Mouse (Mus musculus) hindbrain, embryonic 14.5 days (tissue): ENCODE measurements around the gene Hivep2. TPM values are rescaled to one million over a fixed set of nuclear protein-coding genes. Genes with fewer than 3 reads are reported as not detected.

ENCODE experiments used
- ATAC-seq: fragments of 200-750 bp; cut with Nextera tagmentation; 2 replicates; pipeline ENCODE4 v1.8.0; 2017; ENCODE audit warnings: moderate number of reproducible peaks, mild to moderate bottlenecking, moderate TSS enrichment, moderate library complexity; ENCODE audit not compliant: low FRiP score
- DNase-seq: peaks from one replicate; pipeline ENCODE4 v3.0.0-alpha.2; 2015; ENCODE audit warnings: low spot score
- H3K27ac ChIP-seq: fragments of 300-500 bp; sonication (generic); 2 replicates; pipeline ENCODE4 v1.5.1; 2014; ENCODE audit warnings: mild to moderate bottlenecking, moderate library complexity
- H3K27me3 ChIP-seq: fragments of 300-500 bp; sonication (generic); 2 replicates; pipeline ENCODE4 v1.6.1; 2014; ENCODE audit warnings: mild to moderate bottlenecking, low read length, mixed read lengths; ENCODE audit not compliant: control insufficient read depth, insufficient read depth
- H3K36me3 ChIP-seq: fragments of 300-500 bp; sonication (generic); replicated peaks from 2 replicates; pipeline ENCODE4 v1.6.1; 2014; ENCODE audit not compliant: control insufficient read depth, insufficient read depth
- H3K4me1 ChIP-seq: fragments of 300-500 bp; sonication (generic); replicated peaks from 2 replicates; pipeline ENCODE4 v1.6.1; 2014; ENCODE audit warnings: antibody characterized with exemption, low read length, mixed read lengths; ENCODE audit not compliant: control insufficient read depth, insufficient read depth
- H3K4me2 ChIP-seq: fragments of 300-500 bp; sonication (generic); replicated peaks from 2 replicates; pipeline ENCODE4 v1.6.1; 2014; ENCODE audit warnings: mild to moderate bottlenecking, moderate library complexity
- H3K4me3 ChIP-seq: fragments of 300-500 bp; sonication (generic); replicated peaks from 2 replicates; pipeline ENCODE4 v1.5.1; 2014; ENCODE audit warnings: mild to moderate bottlenecking, low read length
- H3K9ac ChIP-seq: fragments of 300-500 bp; sonication (generic); 2 replicates; pipeline ENCODE4 v1.6.1; 2014
- H3K9me3 ChIP-seq: fragments of 300-500 bp; sonication (generic); 2 replicates; pipeline ENCODE4 v1.6.1; 2016; ENCODE audit warnings: low read length; ENCODE audit not compliant: control insufficient read depth
- WGBS: fragments of 180-500 bp; shearing (Covaris S2); extraction: QIAGEN DNeasy Blood & Tissue Kit; methylation state at CpG from one replicate; pipeline ENCODE4 v1.1.7; 2014; 5-methylcytosine and 5-hydroxymethylcytosine counted together
- polyA plus RNA-seq: library from polyadenylated mRNA; unstranded; fragments of >200 nt; fragmentation: Nextera tagmentation; extraction: Ambion mirVana; gene quantifications from 2 replicates; pipeline ENCODE4 v1.2.1, GENCODE M21; 2014

Gene Hivep2
- polyA plus RNA-seq, 1 experiment from 2014 or later: 17.0 TPM

GRCm38 (mm10) chr10:13946498-13946897, 19.4 kb upstream of the Hivep2 start:
- no peak for DNase-seq
- Histone ChIP-seq H3K27me3 (no peaks in the 10 kb centered on the region), H3K27ac (no peak overlapping the region), H3K4me1 (no peaks in the 10 kb centered on the region), H3K9ac (no peak overlapping the region), H3K9me3 (no peaks in the 10 kb centered on the region), H3K4me2 (no peak overlapping the region), H3K36me3 (no peaks in the 10 kb centered on the region), H3K4me3 (no peak overlapping the region)
- no peak for ATAC-seq
- WGBS: 69% methylated on average over 7 of the region's 7 CpGs

- ATAC-seq (no peak), DNase-seq (no peak)
- Histone ChIP-seq H3K36me3 (no peaks in the 10 kb centered on the region), H3K9ac (no peak overlapping the region), H3K4me1 (no peaks in the 10 kb centered on the region), H3K9me3 (no peaks in the 10 kb centered on the region), H3K4me3 (no peak overlapping the region), H3K27ac (no peak overlapping the region), H3K27me3 (no peaks in the 10 kb centered on the region), H3K4me2 (no peak overlapping the region)
- 69% methylated on average over 2 of the region's 2 CpGs for WGBS
These were observed 2.9 kb upstream of the Hivep2 start for GRCm38 (mm10) chr10:13962965-13963364.

- Histone ChIP-seq H3K27ac (no peak overlapping the region), H3K9ac (peak overlapping the region; percentile 73; the same call in 1 of the 2 replicates), H3K4me1 (no peaks in the 10 kb centered on the region; the same call in 1 of the 2 replicates), H3K36me3 (no peaks in the 10 kb centered on the region), H3K27me3 (no peaks in the 10 kb centered on the region), H3K9me3 (no peaks in the 10 kb centered on the region), H3K4me2 (peak overlapping the region; percentile 100), H3K4me3 (peak overlapping the region; percentile 53)
- DNase-seq: no peak
- WGBS: 10% methylated on average over 8 of the region's 8 CpGs
- no peak for ATAC-seq
These were observed 1.9 kb upstream of the Hivep2 start for GRCm38 (mm10) chr10:13963908-13964500.

- no peaks in the 10 kb centered on the region for H3K9me3 ChIP-seq
- H3K4me1 ChIP-seq: no peaks in the 10 kb centered on the region; the same call in 1 of the 2 replicates
- peak overlapping the region; percentile 100 for H3K4me2 ChIP-seq
- peak overlapping the region; percentile 93 for H3K27ac ChIP-seq
- H3K9ac ChIP-seq: peak overlapping the region; percentile 73
- H3K36me3 ChIP-seq: no peaks in the 10 kb centered on the region
- peak overlapping the region; percentile 53 for H3K4me3 ChIP-seq
- DNase-seq: peak; percentile 61
- H3K27me3 ChIP-seq: no peaks in the 10 kb centered on the region
- WGBS: under 1% methylated on average over 64 of the region's 65 CpGs
- peak; percentile 11; the same call in 1 of the 2 replicates for ATAC-seq
These were observed 1.2 kb upstream of the Hivep2 start for GRCm38 (mm10) chr10:13964501-13965281.

- H3K4me3 ChIP-seq: peak overlapping the region; percentile 53
- H3K27ac ChIP-seq: peak overlapping the region; percentile 93
- no peaks in the 10 kb centered on the region for H3K27me3 ChIP-seq
- peak; percentile 73 for ATAC-seq
- no peaks in the 10 kb centered on the region for H3K9me3 ChIP-seq
- peak; percentile 78 for DNase-seq
- H3K4me2 ChIP-seq: peak overlapping the region; percentile 100
- H3K9ac ChIP-seq: peak overlapping the region; percentile 73
- under 1% methylated on average over 44 of the region's 54 CpGs for WGBS
- no peaks in the 10 kb centered on the region; the same call in 1 of the 2 replicates for H3K4me1 ChIP-seq
- no peaks in the 10 kb centered on the region for H3K36me3 ChIP-seq
These were observed 430 bp upstream of the Hivep2 start for GRCm38 (mm10) chr10:13965316-13965973.

- peak overlapping the region; percentile 73 for H3K9ac ChIP-seq
- H3K4me1 ChIP-seq: no peaks in the 10 kb centered on the region; the same call in 1 of the 2 replicates
- WGBS: 0% methylated on average over 56 of the region's 66 CpGs
- H3K36me3 ChIP-seq: no peaks in the 10 kb centered on the region
- H3K9me3 ChIP-seq: no peaks in the 10 kb centered on the region
- ATAC-seq (peak; percentile 53), DNase-seq (peak; percentile 69)
- peak overlapping the region; percentile 53 for H3K4me3 ChIP-seq
- peak overlapping the region; percentile 100 for H3K4me2 ChIP-seq
- H3K27me3 ChIP-seq: no peaks in the 10 kb centered on the region
- peak overlapping the region; percentile 93 for H3K27ac ChIP-seq
These were observed 1.1 kb downstream of the Hivep2 start for GRCm38 (mm10) chr10:13966830-13967450.

GRCm38 (mm10) chr10:13967451-13968233, 1.8 kb downstream of the Hivep2 start:
- Histone ChIP-seq H3K4me3 (peak overlapping the region; percentile 53), H3K27ac (peak overlapping the region; percentile 93), H3K27me3 (no peaks in the 10 kb centered on the region), H3K9me3 (no peaks in the 10 kb centered on the region), H3K4me1 (no peaks in the 10 kb centered on the region; the same call in 1 of the 2 replicates), H3K36me3 (no peaks in the 10 kb centered on the region), H3K9ac (peak overlapping the region; percentile 73), H3K4me2 (peak overlapping the region; percentile 100)
- ATAC-seq: peak; percentile 77
- peak; percentile 77 for DNase-seq
- 1% methylated on average over 36 of the region's 36 CpGs for WGBS

- WGBS: 5% methylated on average over 5 of the region's 5 CpGs
- ATAC-seq (no peak), DNase-seq (no peak)
- no peaks in the 10 kb centered on the region for H3K27me3 ChIP-seq
- peak overlapping the region; percentile 73 for H3K9ac ChIP-seq
- no peaks in the 10 kb centered on the region; the same call in 1 of the 2 replicates for H3K4me1 ChIP-seq
- H3K27ac ChIP-seq: peak overlapping the region; percentile 93
- no peaks in the 10 kb centered on the region for H3K9me3 ChIP-seq
- peak overlapping the region; percentile 100 for H3K4me2 ChIP-seq
- no peaks in the 10 kb centered on the region for H3K36me3 ChIP-seq
- H3K4me3 ChIP-seq: peak overlapping the region; percentile 53
These were observed 2.3 kb downstream of the Hivep2 start for GRCm38 (mm10) chr10:13968234-13968555.
